Mouse (Mus musculus): ENCODE measurements around the gene Pmpcb.
A peak's percentile ranks its signal among the peaks of the same experiment; 100 is the strongest.

Gene Pmpcb

DNA sequence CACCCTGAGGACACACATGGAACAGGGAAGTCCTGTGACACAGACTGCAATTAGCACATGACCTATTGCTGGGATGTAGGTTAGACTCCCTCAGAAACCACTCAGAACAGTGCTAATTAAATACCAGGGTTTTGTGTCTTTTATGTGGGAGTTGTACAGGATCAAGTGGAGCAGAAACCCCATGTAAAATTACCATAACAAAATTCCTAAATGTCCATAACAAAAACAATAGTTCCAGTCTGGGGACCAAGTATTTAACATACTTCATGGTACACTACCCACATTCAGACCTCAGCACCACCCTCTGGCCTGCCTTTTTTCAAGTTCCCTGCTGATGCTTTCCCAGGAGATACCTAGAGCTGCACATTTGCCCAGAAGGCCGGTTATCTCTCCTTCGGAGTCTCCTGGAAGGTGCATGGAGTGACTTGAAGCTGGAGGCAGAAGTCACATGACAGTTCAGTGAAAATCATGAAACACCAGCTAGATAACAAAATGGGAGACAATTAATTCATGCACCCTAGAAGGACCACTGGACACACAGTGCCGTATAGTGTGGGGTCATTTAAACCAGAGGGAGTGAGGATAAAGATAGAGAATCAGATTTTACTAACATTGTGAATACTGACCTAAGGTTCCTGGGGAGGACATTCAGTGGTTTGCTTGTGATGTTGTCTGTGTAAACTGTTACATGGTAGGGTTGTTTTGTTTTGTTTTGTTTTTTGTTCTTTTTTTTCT, 4.6 kb upstream of the Pmpcb start:
- no peak for DNase-seq (ENCODE audit: low read depth)

DNA sequence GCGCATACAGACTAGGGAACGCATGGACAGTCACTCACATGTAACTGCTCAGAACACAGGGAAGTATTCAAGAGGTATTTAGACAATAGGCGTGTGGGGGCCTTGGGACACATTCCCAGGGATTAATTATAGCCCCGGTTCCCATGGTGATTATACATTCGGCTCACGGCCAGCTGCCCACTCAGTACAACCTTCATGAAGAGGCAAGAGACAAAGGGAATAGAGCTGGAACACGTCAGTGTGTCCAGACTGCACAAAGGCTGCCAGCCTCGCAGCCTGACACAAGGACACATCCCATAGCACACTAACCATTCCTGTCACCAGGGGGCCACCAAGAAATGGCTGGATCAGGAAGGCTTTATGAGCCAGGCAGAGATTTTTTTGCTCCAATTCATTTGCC, 4.0 kb upstream of the Pmpcb start:
- DNase-seq (ENCODE audit: low read depth) = no peak

DNA sequence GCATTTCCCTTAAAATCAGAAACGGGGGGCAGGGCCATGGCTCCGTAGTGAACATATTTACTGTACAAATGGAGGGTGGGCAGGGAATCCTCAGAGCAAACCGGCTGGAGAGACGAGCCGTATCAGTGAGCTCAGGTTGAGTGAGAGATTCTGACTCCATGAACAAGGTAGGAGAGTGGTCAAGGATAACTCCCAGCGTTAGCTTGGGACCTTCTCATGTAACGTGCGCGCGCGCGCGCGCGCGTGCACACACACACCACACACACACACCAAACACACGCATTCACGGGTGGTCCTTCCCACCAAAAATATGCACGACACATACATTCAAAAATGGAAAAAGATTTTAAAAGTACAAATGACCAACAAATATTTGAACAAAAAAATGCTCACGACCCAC, 1.8 kb upstream of the Pmpcb start:
- DNase-seq (ENCODE audit: low read depth) = no peak

- peak; percentile 88 for DNase-seq (ENCODE audit: low read depth)
Observed at GRCm38 (mm10) chr5:21735584-21735983, 1.4 kb upstream of the Pmpcb start.

DNA sequence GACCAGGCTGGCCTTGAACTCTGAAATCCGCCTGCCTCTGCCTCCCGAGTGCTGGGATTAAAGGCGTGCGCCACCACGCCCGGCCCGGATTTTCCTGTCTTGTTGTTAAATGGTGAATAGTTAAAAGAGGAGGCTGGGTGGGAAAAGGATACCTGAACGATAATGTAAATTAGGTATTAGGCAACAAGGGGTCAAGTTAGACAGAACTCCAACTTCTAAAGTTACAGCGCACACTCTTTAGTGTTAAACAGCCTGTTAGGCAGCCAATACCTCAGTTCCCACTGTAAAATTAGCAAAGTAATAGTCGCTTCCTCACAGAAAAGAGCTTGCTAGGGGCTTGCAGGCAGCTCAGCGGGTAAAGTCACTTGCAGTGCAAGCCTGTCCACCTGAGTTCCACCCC, 895 bp upstream of the Pmpcb start:
- peak; percentile 25 for DNase-seq (ENCODE audit: low read depth)

DNA sequence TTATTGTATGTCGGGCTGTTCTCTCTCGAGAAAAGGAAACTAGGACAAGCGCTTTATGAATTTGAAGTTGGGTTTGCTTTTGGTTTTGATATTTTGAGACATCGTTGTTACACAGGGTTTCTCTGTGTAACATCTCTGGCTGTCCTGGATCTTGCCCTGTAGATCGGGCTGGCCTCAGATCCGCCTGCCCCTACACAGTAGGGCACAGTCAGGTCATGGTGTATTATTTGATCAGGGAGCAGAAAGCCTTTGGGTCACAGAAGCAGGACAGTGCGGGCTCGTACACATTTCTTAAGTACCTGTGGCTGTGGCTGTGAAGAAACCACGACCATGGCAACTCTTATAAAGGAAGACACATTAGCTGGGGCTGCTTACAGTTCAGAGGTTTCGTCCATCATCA, 679 bp downstream of the Pmpcb start:
- DNase-seq (ENCODE audit: low read depth) = no peak

GRCm38 (mm10) chr5:21739120-21739519, 2.2 kb downstream of the Pmpcb start:
- DNase-seq (ENCODE audit: low read depth) = no peak

GRCm38 (mm10) chr5:21739881-21740280, 2.9 kb downstream of the Pmpcb start:
- DNase-seq (ENCODE audit: low read depth) = no peak

GRCm38 (mm10) chr5:21743606-21744005, 6.7 kb downstream of the Pmpcb start:
- DNase-seq (ENCODE audit: low read depth) = no peak

DNA sequence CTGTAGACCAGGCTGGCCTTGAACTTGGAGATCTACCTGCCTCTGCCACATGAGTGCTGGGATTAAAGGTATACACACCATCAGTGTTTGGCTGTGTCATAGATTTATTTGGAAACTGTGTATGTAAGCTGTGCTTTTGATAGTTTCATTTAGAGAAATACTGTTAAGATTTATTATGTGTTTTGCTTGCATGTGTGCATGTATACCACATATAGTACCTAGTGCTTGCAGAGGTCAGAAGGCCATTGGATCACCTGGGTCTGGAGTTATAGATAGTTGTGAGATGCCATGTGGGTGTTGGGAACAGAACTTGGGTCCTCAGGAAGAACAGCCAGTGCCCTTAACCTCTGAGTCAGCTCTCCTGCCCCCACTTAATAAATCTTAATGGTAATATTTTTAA, 7.7 kb downstream of the Pmpcb start:
- no peak for DNase-seq (ENCODE audit: low read depth)

DNA sequence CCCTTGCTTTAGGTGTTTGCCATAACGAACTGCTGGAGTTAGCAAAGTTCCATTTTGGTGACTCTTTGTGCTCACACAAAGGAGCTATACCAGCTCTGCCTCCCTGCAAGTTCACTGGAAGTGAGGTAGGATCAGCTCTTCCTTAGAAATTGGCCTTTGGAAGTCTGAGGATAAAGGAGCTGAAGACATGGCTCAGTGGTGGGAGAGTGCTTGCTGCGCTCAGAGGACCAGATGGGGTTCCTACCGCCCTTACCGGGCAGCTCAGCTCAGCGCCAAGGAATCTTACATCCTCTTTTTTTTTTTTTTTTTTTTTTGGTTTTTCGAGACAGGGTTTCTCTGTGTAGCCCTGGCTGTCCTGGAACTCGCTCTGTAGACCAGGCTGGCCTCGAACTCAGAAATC, 9.0 kb downstream of the Pmpcb start:
- DNase-seq (ENCODE audit: low read depth) = no peak

DNA sequence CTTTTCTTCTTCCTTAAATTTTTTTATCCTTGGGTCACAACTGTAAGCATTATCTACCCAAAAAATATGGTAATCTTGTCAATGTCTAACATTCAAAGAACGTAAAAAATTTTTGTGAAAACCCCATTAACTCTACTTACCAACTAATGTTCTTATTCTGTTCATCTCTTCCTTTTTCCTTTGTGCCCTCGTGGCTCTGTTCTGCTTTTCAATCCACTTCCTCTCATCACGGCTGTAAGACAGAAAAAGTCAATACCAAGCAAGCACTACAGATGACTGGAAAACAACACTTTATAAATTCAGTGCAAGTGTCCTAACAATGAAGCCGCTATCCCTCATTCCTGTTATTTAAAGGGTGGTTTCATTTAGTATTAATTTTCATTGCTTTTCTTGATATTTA, 31.6 kb downstream of the Pmpcb start:
- no peak for DNase-seq (ENCODE audit: low read depth)

- no peak for DNase-seq (ENCODE audit: low read depth)
Observed at GRCm38 (mm10) chr5:21769841-21770240, 32.9 kb downstream of the Pmpcb start.

GRCm38 (mm10) chr5:21776491-21776890, 39.5 kb downstream of the Pmpcb start:
- DNase-seq (ENCODE audit: low read depth) = no peak

- peak; percentile 37 for DNase-seq (ENCODE audit: low read depth)
Observed at GRCm38 (mm10) chr5:21784161-21785052, 47.5 kb downstream of the Pmpcb start.

DNA sequence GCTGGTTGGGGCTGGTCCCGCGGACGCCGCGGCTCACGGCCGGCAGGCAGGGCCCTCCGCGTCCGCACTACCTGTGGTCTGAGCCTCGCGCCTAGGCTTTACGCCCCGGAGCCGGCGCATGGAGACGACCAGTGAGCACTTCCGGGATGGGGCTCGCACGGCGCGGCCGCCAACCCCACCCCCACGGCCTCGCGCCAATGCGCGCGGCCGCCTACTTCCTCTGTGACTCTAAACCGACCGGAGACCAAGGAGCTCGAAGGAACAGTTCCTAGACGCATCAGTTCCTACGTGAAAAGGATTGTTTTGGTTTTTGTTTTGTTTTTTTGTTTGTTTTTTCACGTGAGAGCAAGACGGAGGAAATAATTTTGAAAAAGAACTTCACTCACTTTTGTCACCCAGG, 48.1 kb downstream of the Pmpcb start, which contains the start of the genes Dnajc2 and Psmc2:
TSS of gene Dnajc2 (minus strand) at position 199 of the 400 bp plus-strand sequence.
TSS of gene Psmc2 (plus strand) at position 231 of the 400 bp plus-strand sequence.
- DNase-seq (ENCODE audit: low read depth) = peak; percentile 91

DNA sequence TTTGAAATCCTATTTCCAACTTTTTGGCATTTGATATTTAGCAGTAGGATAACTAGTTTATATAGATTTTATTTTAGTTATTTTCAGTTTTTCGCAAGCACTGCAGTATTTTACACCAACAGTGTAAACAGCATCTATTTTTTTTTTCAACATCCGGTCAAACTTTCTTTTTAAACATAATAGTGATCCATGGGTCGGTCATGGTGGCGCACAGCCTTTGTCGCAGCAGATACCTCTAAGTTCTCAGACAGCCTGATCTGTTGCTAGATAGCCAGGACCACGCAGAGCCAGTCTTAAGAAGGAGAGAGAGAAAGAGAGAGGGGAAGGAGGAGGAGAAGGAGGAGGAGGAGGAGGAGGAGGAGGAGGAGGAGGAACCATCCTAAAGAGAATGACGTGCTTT, 48.8 kb downstream of the Pmpcb start:
- peak; percentile 13 for DNase-seq (ENCODE audit: low read depth)

GRCm38 (mm10) chr5:21786258-21787185, 49.6 kb downstream of the Pmpcb start:
- DNase-seq (ENCODE audit: low read depth) = peak; percentile 94

DNA sequence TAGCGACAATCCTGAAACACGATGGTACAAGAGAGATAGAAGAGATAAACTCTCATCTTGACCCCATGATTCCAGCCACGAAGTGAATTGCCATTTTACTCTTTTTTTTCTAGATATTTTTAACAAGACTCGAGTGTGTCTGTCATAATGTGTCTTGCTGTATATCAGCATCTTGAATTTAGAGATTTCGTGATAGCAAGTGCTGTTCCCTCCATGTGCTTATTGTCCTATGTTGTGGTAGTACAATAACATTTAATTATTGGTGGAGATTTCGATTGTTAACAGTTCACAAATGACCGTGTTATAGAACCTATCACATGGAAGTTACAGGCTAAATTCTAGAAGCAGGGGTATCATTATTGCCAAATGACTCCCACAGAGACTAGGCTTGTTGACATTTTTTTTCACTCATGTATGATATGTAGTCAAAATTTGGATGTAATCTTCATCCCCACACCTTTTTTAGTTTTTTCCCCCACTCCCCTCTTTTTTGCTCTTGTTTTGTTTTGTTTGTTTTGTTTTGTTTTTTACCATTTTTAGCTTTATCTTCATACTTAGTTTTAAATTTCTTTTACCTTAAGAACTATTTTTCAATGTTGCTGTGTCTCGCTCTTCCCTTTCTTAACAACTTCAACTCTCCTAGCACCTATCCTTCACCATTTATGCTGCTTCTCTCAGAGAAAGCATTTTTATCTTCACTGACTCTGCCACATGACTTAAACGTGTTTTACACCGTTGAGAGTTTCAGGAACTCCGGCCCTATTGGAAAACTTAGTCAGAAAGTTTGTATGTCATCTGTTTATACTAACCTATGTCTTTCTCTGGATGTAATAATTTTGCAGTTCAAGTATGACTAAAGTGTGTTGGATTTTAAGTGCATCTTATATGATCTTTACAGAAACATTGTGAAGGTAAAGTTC, 50.5 kb downstream of the Pmpcb start:
- DNase-seq (ENCODE audit: low read depth) = no peak

GRCm38 (mm10) chr5:21789061-21789460, 52.1 kb downstream of the Pmpcb start:
- DNase-seq (ENCODE audit: low read depth) = no peak

DNA sequence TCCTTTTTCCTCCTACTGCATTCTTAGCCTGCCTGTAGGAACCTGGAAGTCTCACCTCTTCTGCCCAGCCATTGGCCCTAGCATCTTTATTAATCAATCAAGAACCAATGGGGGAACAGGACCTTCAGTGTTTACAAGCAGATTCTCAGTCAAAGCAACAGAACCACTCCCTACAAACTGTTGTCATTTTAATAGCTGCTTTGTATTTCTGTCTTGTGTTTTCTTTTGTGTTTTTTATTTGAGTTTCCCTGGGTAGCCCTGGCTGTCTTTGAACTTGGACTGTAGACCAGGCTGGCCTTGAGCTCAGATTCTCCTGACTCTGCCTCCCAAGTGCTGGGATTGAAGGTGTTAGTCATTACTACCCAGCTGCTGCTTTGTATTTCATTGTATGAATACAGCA, 55.2 kb downstream of the Pmpcb start:
- DNase-seq (ENCODE audit: low read depth) = no peak
